Mouse (Mus musculus) neural tube, embryonic 11.5 days (tissue): ENCODE measurements around the gene Gldc. TPM values are rescaled to one million over a fixed set of nuclear protein-coding genes. Genes with fewer than 3 reads are reported as not detected.

Experiments used
- ATAC-seq: fragments of 200-750 bp; cut with Nextera tagmentation; 2 replicates; pipeline ENCODE4 v1.8.0; 2017; ENCODE audit warnings: moderate number of reproducible peaks, mild to moderate bottlenecking, moderate TSS enrichment, moderate library complexity; ENCODE audit not compliant: insufficient read depth, low FRiP score, low TSS enrichment
- DNase-seq: peaks from one replicate; pipeline ENCODE4 v3.0.0-alpha.2; 2015; ENCODE audit warnings: low spot score
- H3K27ac ChIP-seq: fragments of 300-500 bp; sonication (generic); 2 replicates; pipeline ENCODE4 v1.5.1; 2014; ENCODE audit warnings: low read depth, mild to moderate bottlenecking, low read length
- H3K27me3 ChIP-seq: fragments of 300-500 bp; sonication (generic); 2 replicates; pipeline ENCODE4 v1.6.1; 2014; ENCODE audit warnings: mild to moderate bottlenecking, low read length, mixed read lengths; ENCODE audit not compliant: control insufficient read depth, insufficient read depth
- H3K36me3 ChIP-seq: fragments of 300-500 bp; sonication (generic); 2 replicates; pipeline ENCODE4 v1.6.1; 2014; ENCODE audit warnings: mild to moderate bottlenecking, low read length, moderate library complexity, mixed read lengths; ENCODE audit not compliant: control insufficient read depth, insufficient read depth
- H3K4me1 ChIP-seq: fragments of 300-500 bp; sonication (generic); 2 replicates; pipeline ENCODE4 v1.6.1; 2014; ENCODE audit warnings: low read length, mixed read lengths; ENCODE audit not compliant: control insufficient read depth, insufficient read depth
- H3K4me2 ChIP-seq: fragments of 300-500 bp; sonication (generic); 2 replicates; pipeline ENCODE4 v1.6.1; 2014; ENCODE audit warnings: low read depth, mild to moderate bottlenecking, moderate library complexity
- H3K4me3 ChIP-seq: fragments of 300-500 bp; sonication (generic); 2 replicates; pipeline ENCODE4 v1.5.1; 2014; ENCODE audit warnings: low read depth, low read length
- H3K9ac ChIP-seq: fragments of 300-500 bp; sonication (generic); 2 replicates; pipeline ENCODE4 v1.6.1; 2014; ENCODE audit warnings: mild to moderate bottlenecking, low read length
- H3K9me3 ChIP-seq: fragments of 300-500 bp; sonication (generic); 2 replicates; pipeline ENCODE4 v1.6.1; 2016; ENCODE audit warnings: low read length; ENCODE audit not compliant: control insufficient read depth
- WGBS: fragments of 180-500 bp; shearing (Covaris S2); extraction: QIAGEN DNeasy Blood & Tissue Kit; methylation state at CpG from one replicate; pipeline ENCODE4 v1.1.7; 2014; 5-methylcytosine and 5-hydroxymethylcytosine counted together
- polyA plus RNA-seq: library from polyadenylated mRNA; unstranded; fragments of >200 nt; fragmentation: Nextera tagmentation; extraction: Ambion mirVana; gene quantifications from 2 replicates; pipeline ENCODE4 v1.2.1, GENCODE M21; 2014

Gene Gldc
- polyA plus RNA-seq, 1 experiment from 2014 or later, result 22.2 TPM

DNA sequence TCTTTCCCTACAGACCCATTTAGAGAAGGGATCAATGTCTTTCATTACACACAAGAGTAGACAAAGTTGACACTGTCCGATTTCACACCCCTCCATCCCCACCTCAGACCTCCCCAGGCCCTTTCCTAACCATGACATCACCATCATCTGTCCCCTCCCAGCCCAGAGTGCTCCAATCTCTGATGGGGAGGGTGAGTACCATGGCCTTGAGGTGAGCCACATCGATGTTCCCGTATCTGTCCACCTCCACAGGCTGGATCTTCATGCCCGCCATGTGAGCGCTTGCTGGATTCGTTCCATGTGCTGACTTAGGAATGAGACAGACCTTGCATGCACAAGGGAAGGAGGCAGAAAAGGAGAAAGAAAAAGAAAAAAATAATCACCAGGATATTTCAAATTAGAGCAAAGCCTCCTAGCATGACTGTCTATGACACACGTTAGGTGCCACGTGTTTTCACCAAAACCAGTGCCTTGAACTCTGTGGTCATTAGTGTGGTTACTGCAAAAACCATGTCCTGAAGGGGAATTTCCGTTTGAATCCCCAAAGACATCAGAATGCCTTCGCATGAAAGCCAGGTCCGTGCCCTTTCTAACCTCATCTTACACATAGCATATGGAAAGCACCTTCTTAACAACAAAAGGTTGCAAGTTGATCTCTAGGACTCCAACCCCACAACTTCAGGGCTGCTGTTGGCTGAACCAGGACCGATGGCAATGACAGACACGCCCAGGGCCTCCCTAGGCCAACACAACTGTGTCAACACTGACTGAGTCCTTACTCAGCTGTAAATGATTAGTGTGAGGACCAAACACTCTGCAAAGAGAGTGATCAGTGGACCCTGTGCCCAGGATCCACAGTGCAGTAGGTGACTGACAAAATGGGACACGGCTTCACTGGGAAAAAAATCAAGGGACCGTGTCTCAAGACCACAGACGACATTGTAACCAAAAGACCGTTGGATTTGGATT, 56.6 kb downstream of the Gldc start:
- no peak overlapping the region for H3K4me2 ChIP-seq
- WGBS, result 85% methylated on average over 17 of the region's 17 CpGs
- H3K27me3 ChIP-seq, result no peaks in the 10 kb centered on the region
- no peak overlapping the region for H3K4me3 ChIP-seq
- ATAC-seq (no peak), DNase-seq (no peak)
- 0 out of 2 replicates have a peak, but pooled peaks cover 2% of the 10 kb centered on the region for H3K4me1 ChIP-seq
- H3K9ac ChIP-seq, result no peak overlapping the region
- no peaks in the 10 kb centered on the region for H3K36me3 ChIP-seq
- H3K9me3 ChIP-seq, result no peaks in the 10 kb centered on the region
- no peak overlapping the region for H3K27ac ChIP-seq

DNA sequence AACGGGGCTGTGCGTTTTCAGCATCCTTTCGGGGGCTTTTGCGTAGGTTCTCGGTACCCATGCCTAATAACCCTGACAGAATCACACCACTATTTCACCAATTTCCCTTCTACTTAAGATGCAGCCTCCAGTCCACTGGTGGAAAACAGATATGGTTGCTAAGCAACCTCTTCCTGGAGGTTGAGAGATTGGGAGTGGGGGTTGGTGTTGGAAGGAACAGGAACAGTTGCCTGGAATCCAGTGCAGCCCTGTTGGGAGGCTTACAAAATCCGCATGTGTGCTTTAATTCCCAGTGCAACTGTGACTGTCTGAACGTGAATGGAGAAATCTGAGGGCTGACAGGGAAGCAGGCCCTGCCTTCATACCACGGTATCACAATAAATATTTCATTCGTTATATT, 57.5 kb downstream of the Gldc start:
- no peak for DNase-seq
- H3K9me3 ChIP-seq, result no peaks in the 10 kb centered on the region
- ATAC-seq, result no peak; the same call in 1 of the 2 replicates
- H3K4me1 ChIP-seq, result 0 out of 2 replicates have a peak, but pooled peaks cover 2% of the 10 kb centered on the region
- H3K4me2 ChIP-seq, result no peak overlapping the region
- WGBS, result 80% methylated on average over 9 of the region's 9 CpGs
- H3K4me3 ChIP-seq, result no peak overlapping the region
- no peaks in the 10 kb centered on the region for H3K27me3 ChIP-seq
- no peaks in the 10 kb centered on the region for H3K36me3 ChIP-seq
- no peak overlapping the region for H3K9ac ChIP-seq
- H3K27ac ChIP-seq, result no peak overlapping the region

DNA sequence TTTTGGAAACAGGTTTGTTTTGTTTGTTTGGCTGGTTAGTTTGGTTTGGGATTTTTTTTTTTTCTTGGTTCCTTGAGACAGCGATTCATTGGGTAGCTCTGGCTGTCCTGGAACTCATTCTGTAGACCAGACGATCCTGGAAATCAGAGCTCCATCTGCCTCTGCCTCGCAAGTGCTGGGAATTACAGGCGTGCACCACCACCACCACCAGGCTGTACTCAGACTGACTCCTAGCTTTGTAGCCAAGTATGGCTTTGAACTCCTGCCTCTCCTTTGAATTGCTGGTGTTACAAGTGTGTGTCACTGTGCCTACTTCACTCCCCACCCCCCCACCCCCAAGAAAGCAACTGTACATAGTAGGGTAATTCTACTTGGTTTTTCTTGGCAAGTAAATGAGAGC, 58.0 kb downstream of the Gldc start:
- Histone ChIP-seq H3K27me3 (no peaks in the 10 kb centered on the region), H3K9ac (no peak overlapping the region), H3K27ac (no peak overlapping the region), H3K4me2 (no peak overlapping the region), H3K4me3 (no peak overlapping the region), H3K9me3 (no peaks in the 10 kb centered on the region), H3K4me1 (0 out of 2 replicates have a peak, but pooled peaks cover 2% of the 10 kb centered on the region), H3K36me3 (no peaks in the 10 kb centered on the region)
- 86% methylated on average over 4 of the region's 4 CpGs for WGBS
- DNase-seq, result no peak
- ATAC-seq, result no peak

DNA sequence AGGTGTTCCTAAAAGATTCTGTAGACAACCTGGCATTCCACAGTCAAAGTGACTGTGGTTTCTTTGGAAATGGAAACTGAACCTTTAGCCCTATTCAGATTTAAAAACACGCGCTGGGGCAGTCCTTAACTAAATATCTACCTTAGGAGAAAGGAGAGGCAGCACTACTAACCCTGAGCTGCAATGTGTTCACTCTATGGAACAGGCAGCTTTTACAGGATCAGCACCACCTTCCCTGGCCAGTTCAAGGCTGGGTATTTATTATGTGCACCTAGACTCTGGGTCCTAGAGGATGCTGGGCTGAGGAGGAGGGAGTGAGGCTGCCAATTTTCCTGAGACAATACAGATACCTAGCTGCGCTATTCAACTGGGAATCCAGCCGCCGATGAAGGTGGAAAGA, 59.6 kb downstream of the Gldc start:
- Histone ChIP-seq H3K9me3 (no peaks in the 10 kb centered on the region), H3K4me1 (0 out of 2 replicates have a peak, but pooled peaks cover 2% of the 10 kb centered on the region), H3K27ac (no peak overlapping the region), H3K4me3 (no peak overlapping the region), H3K4me2 (no peak overlapping the region), H3K27me3 (no peaks in the 10 kb centered on the region), H3K36me3 (no peaks in the 10 kb centered on the region), H3K9ac (no peak overlapping the region)
- 88% methylated on average over 5 of the region's 5 CpGs for WGBS
- no peak for DNase-seq
- no peak for ATAC-seq

DNA sequence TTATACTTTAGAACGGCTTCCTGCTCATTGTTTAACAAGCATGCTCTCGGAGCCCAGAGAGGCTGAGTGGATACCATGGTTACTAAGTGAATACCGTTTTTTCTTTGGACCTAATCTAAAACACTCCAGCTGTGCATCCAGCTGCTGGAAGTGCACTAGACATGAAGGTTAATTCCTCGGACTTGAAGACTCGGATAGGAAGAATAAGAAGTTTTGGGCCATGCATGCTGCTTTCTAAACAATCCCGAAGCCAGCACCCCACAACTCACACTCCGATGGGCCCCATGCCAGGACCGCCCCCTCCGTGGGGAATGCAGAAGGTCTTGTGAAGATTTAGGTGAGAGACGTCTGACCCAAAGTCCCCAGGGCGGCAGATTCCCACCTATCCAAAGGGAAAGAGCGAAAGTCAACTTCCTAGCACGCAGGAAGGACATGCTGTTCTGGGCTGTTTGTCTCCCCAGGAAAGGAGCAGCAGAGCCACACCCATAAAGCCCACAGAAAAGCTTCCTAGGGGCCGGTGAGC, 60.2 kb downstream of the Gldc start:
- Histone ChIP-seq H3K27ac (no peak overlapping the region), H3K4me3 (no peak overlapping the region)
- DNase-seq, result no peak

DNA sequence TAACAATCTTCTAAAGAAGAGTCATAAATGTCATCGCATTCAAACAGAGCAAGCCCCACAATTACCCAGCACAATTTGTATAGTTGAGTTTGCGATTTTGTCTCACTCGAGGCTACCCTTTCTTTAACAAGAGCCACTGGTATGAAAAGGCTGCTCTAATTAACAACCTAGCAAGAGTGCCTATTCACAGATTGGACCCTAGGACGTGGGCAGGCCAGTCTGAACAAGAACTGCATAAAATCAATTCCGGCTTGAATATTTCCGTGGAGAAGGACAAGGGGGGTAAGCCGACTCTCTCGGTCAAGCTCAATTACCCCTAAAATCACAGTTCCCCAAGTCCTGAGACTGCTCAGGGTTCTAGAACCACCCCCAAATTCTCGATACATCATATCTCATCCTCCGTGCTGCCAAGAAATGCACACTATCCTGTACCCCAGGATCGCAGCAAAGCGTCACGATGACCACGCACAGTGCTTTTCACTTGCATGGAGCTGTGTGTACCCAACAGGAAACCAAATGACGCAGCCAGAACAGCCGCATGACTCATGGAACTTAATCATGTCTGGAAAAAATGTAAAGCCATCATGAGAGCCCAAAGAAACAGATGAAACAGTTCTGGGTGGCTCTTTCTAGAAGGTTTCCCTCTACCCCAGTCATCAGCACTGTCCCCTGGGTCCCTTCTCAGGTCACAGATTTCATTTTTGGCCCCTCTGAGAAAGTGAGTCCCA, 62.1 kb downstream of the Gldc start:
- Histone ChIP-seq H3K9me3 (no peaks in the 10 kb centered on the region), H3K4me1 (0 out of 2 replicates have a peak, but pooled peaks cover 2% of the 10 kb centered on the region), H3K9ac (no peak overlapping the region), H3K36me3 (no peaks in the 10 kb centered on the region), H3K27me3 (no peaks in the 10 kb centered on the region), H3K4me2 (no peak overlapping the region), H3K4me3 (no peak overlapping the region), H3K27ac (no peak overlapping the region)
- DNase-seq, result no peak
- 91% methylated on average over 16 of the region's 16 CpGs for WGBS
- ATAC-seq, result no peak

More for the DNA sequence above, 60.2 kb downstream of the Gldc start:
- ATAC-seq, result no peak
- WGBS, result 63% methylated on average over 14 of the region's 14 CpGs
- Histone ChIP-seq H3K27me3 (no peaks in the 10 kb centered on the region), H3K4me2 (no peak overlapping the region), H3K4me1 (0 out of 2 replicates have a peak, but pooled peaks cover 2% of the 10 kb centered on the region), H3K9ac (no peak overlapping the region), H3K36me3 (no peaks in the 10 kb centered on the region), H3K9me3 (no peaks in the 10 kb centered on the region)

DNA sequence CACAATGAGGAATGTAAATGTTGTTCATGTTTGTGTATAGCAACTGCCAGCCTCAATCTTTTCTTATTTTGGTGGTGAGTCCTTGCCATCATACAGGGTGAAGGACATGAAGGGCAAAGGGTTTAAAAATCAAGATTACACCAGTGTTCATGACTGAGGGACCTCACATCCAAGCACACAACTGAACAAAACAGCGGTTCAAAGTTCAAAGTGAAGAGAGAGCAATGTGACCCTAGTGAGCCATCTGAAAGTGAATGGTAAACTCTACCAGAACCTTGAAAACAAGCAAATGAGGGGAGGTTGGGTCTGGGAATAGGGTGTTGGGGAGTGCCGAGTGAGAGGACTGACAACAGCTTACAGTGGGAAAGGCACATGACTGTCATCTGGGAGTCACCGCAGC, 63.8 kb downstream of the Gldc start:
- no peaks in the 10 kb centered on the region for H3K27me3 ChIP-seq
- WGBS, result 89% methylated on average over 3 of the region's 3 CpGs
- no peak for DNase-seq
- H3K4me3 ChIP-seq, result no peak overlapping the region
- H3K9me3 ChIP-seq, result no peaks in the 10 kb centered on the region
- no peak overlapping the region for H3K9ac ChIP-seq
- no peaks in the 10 kb centered on the region for H3K4me1 ChIP-seq
- no peak overlapping the region for H3K4me2 ChIP-seq
- H3K27ac ChIP-seq, result no peak overlapping the region
- H3K36me3 ChIP-seq, result no peaks in the 10 kb centered on the region
- ATAC-seq, result no peak

DNA sequence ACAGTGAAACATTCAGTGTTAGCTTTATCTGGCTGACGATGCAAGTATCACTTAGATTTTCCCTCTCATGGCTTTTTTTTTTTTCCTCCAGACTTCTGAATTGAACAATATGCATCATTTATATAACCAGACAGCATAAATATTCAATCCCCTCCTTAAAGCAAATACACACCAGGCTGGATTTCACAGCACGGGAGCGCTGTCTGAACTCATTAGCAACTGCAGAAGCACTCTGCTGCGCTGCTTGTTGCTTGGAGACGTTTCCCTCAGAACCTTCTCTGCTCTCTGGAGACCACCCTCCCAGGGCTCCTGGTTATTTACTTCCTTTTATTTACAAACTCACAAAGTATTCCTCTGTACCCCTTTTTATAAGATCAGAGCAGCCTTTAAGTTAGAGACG, 66.1 kb downstream of the Gldc start:
- no peak for DNase-seq
- ATAC-seq, result no peak
- Histone ChIP-seq H3K9me3 (no peaks in the 10 kb centered on the region), H3K27ac (no peak overlapping the region), H3K27me3 (no peaks in the 10 kb centered on the region), H3K9ac (no peak overlapping the region), H3K4me2 (no peak overlapping the region), H3K36me3 (no peaks in the 10 kb centered on the region), H3K4me3 (no peak overlapping the region), H3K4me1 (no peaks in the 10 kb centered on the region)
- 78% methylated on average over 6 of the region's 6 CpGs for WGBS
